ENCODE assay signal across 19 mouse cellular contexts in genomic region chr17:32068810-32069209, GRCm38 (mm10).
"Had no signal": no experiment of that assay in that cellular context is flagged by ENCODE, and none has a peak within 500 bp of the region (broad histone marks: within the 10 kb centered on the region; RNA-seq: fewer than 3 reads in every experiment).

No protein-coding gene starts in this region.

- H3K4me2 ChIP-seq: limb, embryonic 13.5 days; lung, embryonic 14.5 days; midbrain, embryonic 12.5 days; midbrain, embryonic 15.5 days; neural tube, embryonic 12.5 days; neural tube, embryonic 15.5 days; stomach, embryonic 15.5 days had no signal

- H3K27ac ChIP-seq: hindbrain, postnatal 0 days; limb, embryonic 10.5 days; limb, embryonic 13.5 days; midbrain, embryonic 12.5 days; midbrain, embryonic 15.5 days; neural tube, embryonic 12.5 days; neural tube, embryonic 15.5 days; stomach, embryonic 15.5 days had no signal

- DNase-seq: kidney, adult 18-20 months; kidney, postnatal 10 days; kidney, postnatal 36 days; lung, embryonic 14.5 days; right cerebral cortex, adult 18-20 months; right cerebral cortex, postnatal 14 days; spleen, adult 18-20 months; thymus, postnatal 36 days had no signal

- H3K9me3 ChIP-seq: limb, embryonic 10.5 days; midbrain, embryonic 12.5 days; midbrain, embryonic 15.5 days; stomach, embryonic 15.5 days had no signal

- ATAC-seq: hindbrain, postnatal 0 days; inflammation-experienced regulatory T-cells, adult 6 months; intestine, embryonic 16.5 days; lung, postnatal 0 days; midbrain, embryonic 15.5 days had no signal

- H3K9ac ChIP-seq: limb, embryonic 13.5 days; lung, embryonic 14.5 days; midbrain, embryonic 12.5 days; midbrain, embryonic 15.5 days; neural tube, embryonic 12.5 days; neural tube, embryonic 15.5 days; stomach, embryonic 15.5 days had no signal

- H3K36me3 ChIP-seq: limb, embryonic 13.5 days; midbrain, embryonic 12.5 days; midbrain, embryonic 15.5 days; neural tube, embryonic 12.5 days; neural tube, embryonic 15.5 days; stomach, embryonic 15.5 days had no signal

- H3K4me3 ChIP-seq: limb, embryonic 10.5 days; limb, embryonic 13.5 days; midbrain, embryonic 12.5 days; midbrain, embryonic 15.5 days; neural tube, embryonic 12.5 days; neural tube, embryonic 15.5 days; stomach, embryonic 15.5 days had no signal

- H3K27me3 ChIP-seq: limb, embryonic 13.5 days; midbrain, embryonic 12.5 days; midbrain, embryonic 15.5 days; neural tube, embryonic 12.5 days; neural tube, embryonic 15.5 days; stomach, embryonic 15.5 days had no signal

- H3K4me1 ChIP-seq: midbrain, embryonic 12.5 days; midbrain, embryonic 15.5 days; neural tube, embryonic 12.5 days; neural tube, embryonic 15.5 days; stomach, embryonic 15.5 days had no signal
